Mouse (Mus musculus) T-cell, adult 2 months (primary cell): Measurements from ENCODE around the gene Dtx2.
A peak's percentile ranks its signal among the peaks of the same experiment; 100 is the strongest.
"Not testable (repeated sequence)": the region's sequence is repeated elsewhere in the genome, so short reads cannot be mapped to it uniquely, and the experiment has no call there.

Source experiments
- DNase-seq: peaks from one replicate; pipeline ENCODE4 v3.0.0; 2022; ENCODE audit warnings: low spot score

The Dtx2 gene

GRCm38 (mm10) chr5:136027612-136028311 is 33.2 kb downstream of the Dtx2 start:
- DNase-seq: no peak

- DNase-seq: no peak
Measured at GRCm38 (mm10) chr5:136034868-136035267, 40.3 kb downstream of the Dtx2 start.

- no peak for DNase-seq
Measured at GRCm38 (mm10) chr5:136035285-136035684, 40.7 kb downstream of the Dtx2 start.

- no peak for DNase-seq
Measured at GRCm38 (mm10) chr5:136036667-136037066, 42.1 kb downstream of the Dtx2 start.

- no peak for DNase-seq
Measured at GRCm38 (mm10) chr5:136038258-136039214, 43.9 kb downstream of the Dtx2 start, which contains the start of gene Upk3b. TSS of gene Upk3b (plus strand) at chr5:136038496.

GRCm38 (mm10) chr5:136040210-136040609 is 45.6 kb downstream of the Dtx2 start:
- no peak for DNase-seq

- no peak for DNase-seq
Measured at GRCm38 (mm10) chr5:136041260-136041659, 46.7 kb downstream of the Dtx2 start.

GRCm38 (mm10) chr5:136041666-136042065 is 47.1 kb downstream of the Dtx2 start:
- no peak for DNase-seq

- DNase-seq: peak; percentile 18
Measured at GRCm38 (mm10) chr5:136044865-136045264, 50.3 kb downstream of the Dtx2 start.

- DNase-seq: no peak
Measured at GRCm38 (mm10) chr5:136045408-136045807, 50.8 kb downstream of the Dtx2 start.

- DNase-seq: peak; percentile 73
Measured at GRCm38 (mm10) chr5:136045987-136046386, 51.4 kb downstream of the Dtx2 start.

- DNase-seq: not testable (repeated sequence)
Measured at GRCm38 (mm10) chr5:136048541-136048940, 53.9 kb downstream of the Dtx2 start.

GRCm38 (mm10) chr5:136049926-136050325 is 55.3 kb downstream of the Dtx2 start:
- no peak for DNase-seq

GRCm38 (mm10) chr5:136051231-136052085 is 56.9 kb downstream of the Dtx2 start:
- no peak for DNase-seq

GRCm38 (mm10) chr5:136052861-136053655 is 58.5 kb downstream of the Dtx2 start:
- DNase-seq: no peak

GRCm38 (mm10) chr5:136054301-136055077 is 59.9 kb downstream of the Dtx2 start, which contains the start of gene Upk3bl:
TSS of gene Upk3bl (plus strand) at chr5:136054492.
- no peak for DNase-seq

GRCm38 (mm10) chr5:136056062-136056461 is 61.5 kb downstream of the Dtx2 start:
- no peak for DNase-seq

- DNase-seq: no peak
Measured at GRCm38 (mm10) chr5:136057085-136057484, 62.5 kb downstream of the Dtx2 start.

GRCm38 (mm10) chr5:136061567-136061966 is 67.0 kb downstream of the Dtx2 start:
- peak; percentile 47 for DNase-seq

GRCm38 (mm10) chr5:136063920-136064319 is 69.3 kb downstream of the Dtx2 start:
- no peak for DNase-seq
